Mouse (Mus musculus) MEL (cell line): ENCODE data around the gene Rnf167.
A peak's percentile ranks its signal among the peaks of the same experiment; 100 is the strongest.

ENCODE experiments used
- CTCF ChIP-seq, 3 experiments: IDR thresholded peaks in 2 of 3; conservative IDR thresholded peaks in 1 of 3; 2 replicates each; pipeline ENCODE4 v1.5.1; 2011 to 2012; ENCODE audit warnings: low read length in 3 of 3, low read depth in 2 of 3, mild to moderate bottlenecking in 2 of 3, improper control_type of control experiment in 1 of 3, inconsistent platforms in 1 of 3, mixed read lengths in 1 of 3, moderate library complexity in 1 of 3; ENCODE audit not compliant: control insufficient read depth in 1 of 3, insufficient read depth in 1 of 3, poor library complexity in 1 of 3, severe bottlenecking in 1 of 3
- EP300 ChIP-seq, 2 experiments: IDR thresholded peaks; 2 replicates each; pipeline ENCODE4 v1.6.1; 2011; ENCODE audit warnings: improper control_type of control experiment in 2 of 2, low read length in 2 of 2, low read depth in 1 of 2, mild to moderate bottlenecking in 1 of 2
- GATA1 ChIP-seq: IDR thresholded peaks from 2 replicates; pipeline ENCODE4 v1.6.1; 2011; ENCODE audit warnings: low read depth, low read length, improper control_type of control experiment
- KAT2A ChIP-seq: conservative IDR thresholded peaks from 2 replicates; pipeline ENCODE4 v1.6.1; 2012; ENCODE audit warnings: low read depth, low read length, improper control_type of control experiment, inconsistent platforms
- MAFK ChIP-seq: IDR thresholded peaks from 2 replicates; pipeline ENCODE4 v1.6.1; 2011; ENCODE audit warnings: low read depth, mild to moderate bottlenecking, low read length, improper control_type of control experiment, borderline replicate concordance
- NELFE ChIP-seq: IDR thresholded peaks from 2 replicates; pipeline ENCODE4 v1.6.1; 2011; ENCODE audit warnings: low read depth, low read length, improper control_type of control experiment
- POLR2AphosphoS2 ChIP-seq: IDR thresholded peaks from 2 replicates; pipeline ENCODE4 v1.6.1; 2011; ENCODE audit warnings: low read length, improper control_type of control experiment
- POLR2AphosphoS5 ChIP-seq: IDR thresholded peaks from 2 replicates; pipeline ENCODE4 v1.6.1; 2012; ENCODE audit warnings: low read depth, borderline replicate concordance, mild to moderate bottlenecking, inconsistent platforms, low read length, moderate library complexity, mixed read lengths
- RAD21 ChIP-seq: IDR thresholded peaks from 2 replicates; pipeline ENCODE4 v1.6.1; 2011; ENCODE audit warnings: mild to moderate bottlenecking, low read depth, low read length, improper control_type of control experiment
- TCF12 ChIP-seq: IDR thresholded peaks from 2 replicates; pipeline ENCODE4 v1.6.1; 2014; ENCODE audit warnings: low read depth, mild to moderate bottlenecking, inconsistent platforms, low read length, improper control_type of control experiment, moderate library complexity
- ZNF384 ChIP-seq: IDR thresholded peaks from 2 replicates; pipeline ENCODE4 v1.6.1; 2012; ENCODE audit warnings: low read depth, mild to moderate bottlenecking, inconsistent platforms, low read length, improper control_type of control experiment

DNA sequence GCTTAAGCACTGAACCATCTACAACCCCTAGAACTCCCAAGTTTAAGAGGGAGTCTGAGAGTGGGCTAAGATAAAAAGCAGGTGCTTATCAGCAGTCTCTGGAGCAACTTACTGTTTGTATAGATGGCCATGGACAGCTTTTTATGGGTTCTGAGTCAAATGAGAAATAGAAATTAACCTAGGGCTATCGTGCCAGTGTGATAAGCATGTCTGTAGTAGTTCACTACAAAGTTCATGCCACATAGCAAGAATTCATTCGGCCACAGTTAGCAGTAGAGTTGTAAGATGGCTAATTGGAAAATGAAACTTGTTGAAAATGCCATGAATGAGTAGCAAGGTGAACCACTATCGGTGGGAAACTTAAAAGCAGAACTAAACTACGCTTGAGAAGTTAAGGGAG lies 1.5 kb downstream of the Rnf167 start:
- TF ChIP-seq KAT2A (no peak), ZNF384 (no peak; the same call in 1 of the 2 replicates), CTCF (IDR thresholded peaks at IDR 0.05 in 2 of 3, conservative IDR thresholded peaks at IDR 0.05 in 1 of 3; ENCODE audit: control insufficient read depth in 1 of 3, insufficient read depth in 1 of 3, low read depth in 2 of 3, low read length in 3 of 3, poor library complexity in 1 of 3, severe bottlenecking in 1 of 3) (no peak), EP300 (IDR thresholded peaks at IDR 0.05; ENCODE audit: low read depth in 1 of 2, low read length in 2 of 2) (peak; percentile 71 to 77; a peak in 3 of 4 replicates), RAD21 (no peak), GATA1 (peak; percentile 90), TCF12 (peak; percentile 83), POLR2AphosphoS2 (no peak; the same call in 1 of the 2 replicates), POLR2AphosphoS5 (no peak), MAFK (0 out of 2 replicates have a peak, but pooled peaks have one; percentile 13), NELFE (no peak)
